Mouse (Mus musculus) cortical plate, adult 2 months (tissue): ENCODE measurements around the gene Olfr148.

ENCODE experiments used
- CTCF ChIP-seq: fragments of 200-500 bp; IDR thresholded peaks from 2 replicates; pipeline ENCODE4 v1.5.1; 2011; ENCODE audit warnings: mild to moderate bottlenecking, control low read depth, low read length; ENCODE audit not compliant: insufficient read depth; ENCODE audit errors: extremely low read depth
- POLR2A ChIP-seq: fragments of 200-500 bp; IDR thresholded peaks from 2 replicates; pipeline ENCODE4 v1.6.1; 2011; ENCODE audit warnings: mild to moderate bottlenecking, low read length, control low read depth; ENCODE audit not compliant: insufficient read depth; ENCODE audit errors: extremely low read depth

GRCm38 (mm10) chr9:39610355-39610754 is at the start of gene Olfr148:
- TF ChIP-seq POLR2A (no peak), CTCF (no peak)
